Mouse (Mus musculus) cerebral cortex, adult 2 months (tissue): Measurements from ENCODE around the gene Hoxd9.

ENCODE experiments used
- WGBS: fragments of 180-500 bp; shearing (Covaris S2); methylation state at CpG from one replicate; pipeline ENCODE4 v1.1.7; 2018; 5-methylcytosine and 5-hydroxymethylcytosine counted together

Hoxd9 gene

DNA sequence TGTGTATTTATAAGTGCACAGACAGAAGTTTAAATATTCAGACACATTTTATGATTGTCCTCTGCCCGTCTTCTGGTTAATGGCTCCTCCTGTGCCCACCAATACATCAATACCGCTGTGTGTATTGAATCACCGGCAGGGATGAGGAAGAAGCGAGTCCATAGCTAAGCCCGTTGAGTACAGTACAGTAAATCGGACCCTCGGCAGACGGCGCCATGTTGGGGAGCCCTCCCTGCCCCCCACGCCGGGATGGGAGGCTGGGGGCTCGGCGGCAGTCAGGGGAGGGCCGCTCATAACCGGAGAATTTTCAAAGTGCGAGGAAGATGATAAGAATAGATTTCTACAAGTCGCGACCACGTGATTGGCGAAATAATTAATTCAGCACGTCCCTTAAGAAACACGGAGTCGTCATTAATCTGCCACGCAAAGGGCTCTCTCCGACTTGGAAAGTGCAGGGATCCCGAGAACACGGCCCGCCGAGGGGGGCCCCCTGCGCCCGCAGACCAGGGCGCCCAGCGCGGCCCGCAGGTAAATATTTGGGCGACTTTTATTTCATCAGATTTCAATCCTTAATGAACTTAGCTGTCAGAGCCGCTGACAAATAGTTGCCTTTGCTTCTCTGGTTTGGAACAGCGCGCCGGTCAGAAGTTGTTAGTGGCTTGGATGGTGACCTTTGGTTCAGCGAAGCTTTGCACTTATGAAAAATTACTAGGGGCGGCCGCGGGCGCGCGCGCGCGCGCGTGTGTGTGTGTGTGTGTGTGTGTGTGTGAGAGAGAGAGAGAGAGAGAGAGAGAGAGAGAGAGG is 35.2 kb downstream of the Hoxd9 start:
- 2% methylated on average over 52 of the region's 52 CpGs for WGBS

DNA sequence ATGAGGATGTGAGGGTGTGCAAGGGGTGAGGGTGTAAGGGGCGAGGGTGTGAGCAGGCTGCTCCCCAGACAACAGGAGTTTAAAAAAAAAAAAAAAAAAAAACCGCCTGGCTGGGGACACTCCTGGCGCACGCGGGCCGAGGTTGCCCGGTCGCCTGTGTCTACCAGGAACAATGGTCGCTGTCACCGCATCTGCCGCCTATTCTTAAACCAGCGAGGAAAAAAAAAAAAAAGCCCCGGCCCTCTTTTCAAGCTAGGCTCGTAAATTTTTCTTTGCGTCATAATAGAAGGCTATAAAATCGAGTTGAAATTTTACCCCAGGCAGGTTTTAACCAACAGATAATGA is 35.8 kb downstream of the Hoxd9 start:
- 3% methylated on average over 16 of the region's 16 CpGs for WGBS

DNA sequence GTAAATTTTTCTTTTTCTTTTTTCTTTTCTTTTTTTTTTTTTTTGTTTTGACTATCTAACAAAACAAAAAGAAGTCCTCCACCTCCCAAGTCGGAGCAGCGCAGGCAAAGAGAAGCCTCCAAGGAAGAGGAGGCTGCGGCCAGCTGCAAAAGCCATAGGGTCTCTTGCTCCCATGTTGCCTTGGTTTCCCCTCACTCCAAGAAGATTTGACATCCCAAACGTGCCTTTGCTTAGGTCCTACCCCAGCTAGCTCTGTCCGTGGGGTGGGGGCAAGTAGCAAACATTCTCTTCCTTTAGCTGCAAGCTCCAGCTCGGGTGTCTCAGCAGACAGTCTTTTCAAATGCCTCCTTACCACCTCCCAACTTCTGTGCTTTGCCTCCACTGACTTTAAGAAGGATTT is 36.2 kb downstream of the Hoxd9 start:
- 4% methylated on average over 6 of the region's 6 CpGs for WGBS

DNA sequence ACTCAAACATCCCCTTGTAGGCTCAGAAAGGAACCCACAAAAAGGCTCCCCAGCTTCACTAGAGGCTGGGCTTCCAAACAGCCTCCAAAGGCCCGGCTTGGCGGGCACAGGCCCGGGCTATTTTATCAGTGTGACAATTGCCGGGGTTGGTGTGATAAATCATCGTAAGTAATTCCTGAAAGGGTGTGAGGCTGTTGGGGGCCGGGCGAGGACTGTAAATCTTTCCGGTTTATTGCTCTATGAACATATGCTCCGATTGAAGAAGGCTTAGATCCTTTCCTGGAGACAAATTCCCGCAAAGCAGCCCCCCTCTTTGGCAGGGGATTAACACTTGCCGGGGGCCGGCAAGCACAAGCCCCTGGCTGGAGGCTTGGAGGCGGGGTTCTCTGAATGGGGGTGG is 36.9 kb downstream of the Hoxd9 start:
- WGBS: 4% methylated on average over 13 of the region's 13 CpGs

DNA sequence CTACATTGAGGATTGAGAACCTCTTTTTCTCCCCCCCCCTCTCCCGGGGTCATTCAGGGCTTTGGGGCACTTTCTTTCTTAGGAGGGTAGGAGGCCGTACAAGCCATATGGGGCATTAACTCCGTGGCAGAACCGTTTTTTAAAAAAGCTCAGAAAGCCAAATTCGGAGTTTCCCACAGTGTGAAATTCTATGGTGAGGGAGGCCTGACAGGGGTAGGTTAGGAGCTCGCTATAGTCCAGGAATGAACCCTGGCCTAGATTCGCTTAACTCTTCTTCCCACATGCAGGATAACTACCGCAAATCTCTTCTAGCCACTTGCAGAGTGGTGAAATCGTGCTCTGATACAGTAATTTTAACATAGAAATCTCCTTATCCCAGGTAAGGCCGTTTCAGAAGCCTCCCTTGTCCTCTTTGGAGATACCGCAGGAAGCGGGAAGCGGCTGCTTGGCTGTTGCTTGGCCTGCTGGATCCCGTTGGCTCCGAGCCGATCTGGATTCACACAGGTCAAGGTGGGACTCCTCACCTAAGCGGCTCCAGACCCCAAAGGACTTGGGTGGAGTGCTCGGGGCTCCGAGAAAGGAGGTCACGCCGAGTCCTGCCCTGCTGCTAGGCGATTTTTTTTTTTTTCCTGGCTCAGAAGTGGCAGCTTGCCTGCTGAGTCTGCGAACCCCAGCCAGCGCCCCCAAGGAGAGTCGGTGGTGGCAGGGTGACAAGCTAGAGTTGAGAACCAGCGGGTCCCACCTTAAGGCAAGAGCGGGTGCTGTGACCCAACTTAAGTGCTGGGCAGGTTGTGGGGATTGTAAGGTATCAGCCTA is 37.7 kb downstream of the Hoxd9 start:
- 3% methylated on average over 27 of the region's 27 CpGs for WGBS

DNA sequence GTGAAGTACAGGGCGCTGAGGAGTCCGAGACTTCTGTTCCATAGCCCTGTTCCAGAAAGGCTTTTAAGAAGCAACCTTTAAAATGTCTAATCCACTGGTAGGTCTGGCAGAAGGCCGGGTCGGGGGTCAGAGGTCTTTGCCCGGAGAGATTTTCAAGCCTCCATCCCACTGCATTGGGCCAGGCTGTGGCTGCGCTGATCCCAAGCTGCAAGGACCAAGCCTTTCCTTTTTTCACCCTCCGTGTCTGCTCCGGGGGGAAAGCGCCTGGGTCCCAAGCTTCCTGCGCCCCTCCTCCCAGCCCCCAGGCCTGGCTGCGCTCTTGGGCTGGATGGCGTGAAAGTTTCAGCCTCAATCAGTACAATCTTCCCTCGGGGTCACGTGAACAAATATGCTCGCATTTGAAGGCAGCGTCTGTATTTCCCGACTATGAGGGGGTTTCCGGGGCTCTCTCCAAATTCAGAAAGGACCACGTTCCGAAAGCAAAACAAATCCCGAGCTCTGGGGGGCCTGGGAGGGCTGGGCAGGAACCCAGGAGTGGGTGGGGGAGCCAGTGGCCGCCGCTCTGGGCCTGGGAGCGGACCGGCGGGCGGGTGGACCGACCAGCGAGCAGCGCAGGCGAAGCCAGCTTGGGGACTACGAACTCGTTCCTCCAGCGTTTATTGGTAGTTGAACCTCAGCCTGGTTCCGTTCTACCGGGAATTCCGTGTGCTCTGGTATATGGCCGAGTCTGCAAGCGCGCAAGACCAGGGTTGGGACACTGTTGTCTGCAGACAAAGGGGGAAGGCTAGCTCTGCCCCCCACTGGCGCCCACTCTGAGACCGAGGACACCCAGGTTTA is 38.5 kb downstream of the Hoxd9 start:
- 2% methylated on average over 42 of the region's 42 CpGs for WGBS

DNA sequence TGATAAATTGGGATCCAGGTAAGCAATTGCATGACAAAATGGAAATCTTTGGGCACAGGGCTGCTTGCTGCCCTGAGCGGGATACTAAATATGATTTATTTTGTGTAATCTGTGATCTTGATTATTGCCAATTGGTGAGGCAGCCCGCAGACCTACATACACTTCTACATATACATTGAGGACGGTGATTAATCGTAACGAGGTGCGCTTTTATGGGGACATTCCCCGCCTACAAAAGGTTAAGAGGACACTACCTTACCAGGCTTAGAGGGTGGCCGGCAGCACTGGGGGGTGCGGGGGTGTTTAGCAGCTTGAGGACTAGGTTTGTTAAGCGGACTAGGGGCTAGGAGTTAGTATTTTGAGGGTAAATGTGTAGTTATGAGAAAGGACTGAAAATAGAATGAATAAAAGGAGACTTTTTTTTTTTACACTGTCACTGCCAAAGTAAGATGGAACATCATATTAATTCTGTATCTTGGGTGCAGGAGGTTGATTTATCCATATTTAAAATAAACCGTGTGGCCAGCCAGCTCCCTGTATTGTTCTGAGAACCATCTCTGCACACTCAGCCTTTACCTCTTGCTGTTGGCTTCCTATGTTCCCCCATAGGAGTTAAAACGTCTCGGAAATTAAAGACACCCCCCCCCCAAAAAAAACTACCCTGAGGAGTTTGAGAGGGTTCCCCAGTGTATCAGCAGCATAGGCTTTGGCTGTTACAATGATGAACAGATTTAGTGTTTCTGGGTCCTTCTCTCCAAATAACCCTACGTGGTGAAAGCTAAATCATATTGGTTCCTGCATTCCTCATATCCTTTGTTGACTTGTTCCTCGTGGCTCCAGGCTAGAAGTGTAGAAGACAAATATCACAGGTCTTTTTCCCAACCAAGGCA is 39.4 kb downstream of the Hoxd9 start:
- WGBS: 3% methylated on average over 15 of the region's 15 CpGs

DNA sequence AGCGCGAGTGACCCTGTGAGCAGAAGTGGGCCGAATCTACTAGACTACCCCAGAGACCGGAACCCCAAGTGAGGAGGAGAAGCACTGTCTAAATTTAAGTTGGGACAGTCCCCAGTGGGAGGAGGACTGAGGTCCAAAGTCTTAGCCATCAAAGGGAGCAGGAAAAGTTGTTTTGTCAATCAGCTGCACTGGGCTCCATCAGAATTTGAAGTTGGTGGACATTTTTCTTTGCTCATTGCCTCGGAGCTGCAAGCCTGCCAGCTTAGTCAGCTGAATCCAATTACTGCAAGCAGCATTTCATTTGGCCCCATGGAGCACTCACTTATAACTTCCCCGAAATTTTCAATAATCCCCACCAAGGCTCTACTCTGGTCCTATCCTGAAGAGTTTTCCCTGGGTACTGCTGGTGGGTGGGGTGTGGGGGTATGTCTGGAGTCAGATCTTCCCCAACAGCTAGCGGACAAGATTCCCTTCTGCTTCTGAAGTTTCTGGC is 40.1 kb downstream of the Hoxd9 start:
- WGBS: 5% methylated on average over 7 of the region's 7 CpGs

DNA sequence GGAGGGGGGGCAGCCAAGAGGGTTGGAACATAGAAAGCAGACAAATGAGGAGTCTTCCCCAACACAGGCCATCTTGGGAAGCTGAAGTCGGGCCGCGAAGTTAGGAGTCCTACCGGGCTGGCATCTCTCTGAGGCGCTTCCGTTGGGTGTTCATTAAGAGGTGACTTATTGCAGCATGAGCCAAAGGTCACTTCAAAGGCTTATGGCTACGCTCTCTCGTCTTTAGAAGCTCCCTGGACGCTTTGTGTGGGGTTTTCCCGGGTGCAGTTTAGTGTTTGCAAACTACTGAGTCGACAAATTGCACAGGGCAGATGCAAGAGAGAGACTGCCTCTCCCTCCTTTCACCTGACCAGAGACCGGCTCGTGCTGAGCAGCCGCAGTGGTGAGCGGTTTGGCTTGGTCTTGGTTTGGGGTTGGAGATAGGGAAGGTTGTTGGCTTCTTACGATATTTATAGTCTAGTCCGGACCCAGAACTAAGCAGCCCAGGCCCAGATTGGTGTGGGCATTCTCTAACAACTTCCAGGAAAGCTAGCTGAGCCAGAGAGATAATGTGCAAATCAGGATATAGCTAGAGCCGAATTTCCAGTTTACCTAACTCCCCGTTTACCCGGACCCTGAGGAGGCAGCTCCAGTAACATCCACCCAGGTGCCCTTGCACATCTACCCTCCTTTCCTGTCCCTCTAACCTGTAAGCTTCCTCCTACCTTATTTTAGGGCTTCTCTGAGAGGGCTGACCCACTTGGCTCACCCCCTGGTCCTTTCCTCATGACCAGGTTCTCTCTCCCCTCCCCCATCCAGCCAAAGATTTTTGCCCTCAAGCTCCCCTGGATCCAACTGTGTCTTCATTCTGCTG is 41.3 kb downstream of the Hoxd9 start:
- 3% methylated on average over 20 of the region's 20 CpGs for WGBS

DNA sequence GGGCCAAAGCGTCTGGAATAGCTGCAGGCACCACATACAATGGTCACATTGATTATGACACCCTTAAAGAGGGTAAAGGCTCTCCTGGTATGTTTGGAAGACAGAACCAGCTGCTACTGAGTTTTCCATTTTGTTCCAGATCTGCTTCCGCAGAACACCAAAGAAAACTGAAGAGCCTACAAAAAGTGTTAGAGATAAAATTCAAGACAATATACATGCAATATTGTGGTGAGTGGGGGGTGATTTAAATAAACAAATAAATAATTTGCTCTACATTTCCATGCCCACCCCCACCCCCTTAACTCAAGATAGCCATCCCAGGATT is 41.9 kb downstream of the Hoxd9 start:
- 10% methylated on average over 2 of the region's 2 CpGs for WGBS

DNA sequence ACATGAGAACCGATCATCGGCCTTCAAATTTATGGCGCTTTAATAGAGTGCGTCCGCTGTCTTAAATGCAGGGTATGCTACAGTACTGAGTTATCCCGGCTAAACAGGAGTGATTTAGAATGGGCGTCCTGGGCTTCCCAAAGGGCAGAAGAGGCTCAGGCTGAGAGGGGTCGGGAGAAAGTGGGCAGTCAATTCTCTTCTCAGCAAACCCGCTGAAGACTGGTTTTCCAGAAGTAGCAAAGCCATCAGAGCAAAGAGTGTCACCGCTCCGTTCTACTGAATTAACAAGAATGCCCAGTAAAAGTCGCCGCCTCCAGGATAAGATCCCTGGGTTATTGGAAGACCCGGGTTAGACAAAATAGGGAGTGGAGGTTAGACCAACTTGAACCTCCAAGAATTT is 42.3 kb downstream of the Hoxd9 start:
- 4% methylated on average over 14 of the region's 14 CpGs for WGBS

DNA sequence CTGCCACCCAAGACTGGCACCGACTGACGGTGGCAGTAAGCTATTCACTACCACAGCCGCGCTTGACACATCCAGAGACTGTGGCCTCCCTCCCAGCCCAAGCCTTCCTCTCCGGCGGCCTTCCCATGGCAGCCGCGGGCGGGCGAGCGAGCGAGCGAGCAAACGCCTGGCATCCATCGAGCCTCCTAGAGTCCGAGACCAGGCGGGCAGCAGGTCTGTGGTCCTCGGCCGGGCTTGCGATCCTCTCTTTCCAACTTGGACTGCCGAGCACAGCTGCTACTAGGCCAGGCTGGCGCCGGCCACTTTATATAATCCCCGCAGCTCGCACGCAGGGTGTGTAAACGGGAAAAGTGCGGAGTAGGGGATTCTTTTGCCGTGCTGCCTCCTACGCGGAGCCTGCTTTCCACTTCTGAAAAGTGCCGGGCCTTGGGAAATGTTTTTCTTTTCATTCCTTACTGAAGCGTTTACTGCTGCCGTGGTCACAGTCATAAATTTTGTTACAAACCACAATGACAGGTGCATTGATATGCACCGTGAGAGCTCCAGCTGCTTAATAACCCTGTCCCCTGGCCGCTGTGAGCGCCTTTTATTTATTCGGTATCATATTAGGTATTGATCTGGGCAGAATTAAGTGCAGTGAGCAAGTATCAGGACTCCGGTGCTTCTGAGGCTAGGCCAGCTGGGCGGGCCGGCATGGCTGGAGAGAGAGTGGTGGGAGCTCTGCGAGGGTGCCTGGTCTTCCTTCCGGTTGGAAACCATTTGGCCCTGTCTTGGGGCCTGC is 43.0 kb downstream of the Hoxd9 start:
- 3% methylated on average over 43 of the region's 43 CpGs for WGBS

DNA sequence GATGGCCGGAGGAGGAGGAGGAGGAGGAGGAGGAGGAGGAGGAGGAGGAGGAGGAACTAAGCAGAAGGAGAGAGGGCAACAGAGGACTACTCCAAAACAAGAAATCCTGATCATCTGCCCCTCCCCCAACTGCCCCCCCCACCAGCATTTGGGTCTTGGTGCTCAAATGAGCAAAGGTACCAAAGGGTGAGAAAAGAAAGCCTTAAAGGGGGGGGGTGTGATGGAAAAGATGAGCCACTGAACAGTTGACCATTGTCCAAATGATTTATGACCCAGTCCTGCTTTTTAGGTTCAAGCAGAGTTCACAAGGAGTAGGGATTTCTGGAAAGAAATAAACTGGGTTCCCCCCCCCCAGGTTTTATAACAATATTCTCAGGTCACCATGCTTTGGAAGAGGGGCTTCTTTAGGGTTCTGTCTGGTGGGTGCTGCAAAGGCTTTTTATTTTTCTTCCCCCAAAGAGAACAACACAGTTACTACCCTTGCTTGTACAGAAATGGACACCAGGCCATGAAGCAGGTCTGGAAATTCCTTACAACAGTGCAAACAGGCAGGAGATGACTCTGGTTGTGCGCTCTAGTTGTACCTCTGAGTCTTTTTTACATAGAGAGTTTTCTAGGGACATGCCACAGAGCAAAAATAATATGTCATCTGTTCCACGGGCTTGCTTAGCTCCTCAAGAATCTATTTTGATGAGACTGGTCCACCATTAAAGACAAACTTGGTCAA is 43.9 kb downstream of the Hoxd9 start:
- 28% methylated on average over 3 of the region's 3 CpGs for WGBS

DNA sequence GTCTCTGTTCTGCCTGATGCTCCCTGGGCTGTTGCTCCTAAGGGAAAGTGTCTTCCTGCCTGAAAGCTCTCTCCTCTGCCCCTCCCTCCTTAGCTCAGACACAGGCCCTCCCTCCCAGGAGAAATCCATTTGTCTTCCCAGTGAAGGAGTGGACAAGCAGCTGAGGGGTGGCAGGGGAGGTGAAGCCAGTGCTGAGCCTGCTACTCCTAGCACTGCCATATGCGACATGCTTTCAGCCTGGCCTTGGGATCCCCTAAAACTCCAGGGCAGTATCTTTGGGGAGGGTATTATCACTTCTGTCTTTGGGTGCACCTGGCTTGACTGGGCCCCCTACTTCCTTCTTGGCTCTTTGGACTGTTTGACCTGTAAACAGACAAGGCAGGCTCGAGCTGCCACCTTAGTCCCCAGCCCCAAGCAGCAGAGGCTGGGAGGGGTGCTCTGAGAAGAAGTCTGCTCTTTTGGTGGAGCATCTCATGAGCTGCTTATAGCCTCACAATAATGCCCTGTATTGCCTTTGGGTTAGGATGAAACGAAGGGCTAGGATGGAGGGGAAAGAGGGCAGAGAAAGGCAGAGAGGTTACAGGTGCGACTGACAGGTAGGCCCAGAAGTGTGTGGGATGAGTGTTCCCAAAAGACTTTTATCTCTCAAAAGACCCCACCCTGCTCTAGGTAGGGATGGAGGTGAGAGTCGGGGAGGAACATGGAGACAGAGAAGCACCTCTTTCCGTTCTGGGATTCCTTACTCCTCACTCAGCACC is 48.2 kb downstream of the Hoxd9 start:
- WGBS: 16% methylated on average over 6 of the region's 6 CpGs

DNA sequence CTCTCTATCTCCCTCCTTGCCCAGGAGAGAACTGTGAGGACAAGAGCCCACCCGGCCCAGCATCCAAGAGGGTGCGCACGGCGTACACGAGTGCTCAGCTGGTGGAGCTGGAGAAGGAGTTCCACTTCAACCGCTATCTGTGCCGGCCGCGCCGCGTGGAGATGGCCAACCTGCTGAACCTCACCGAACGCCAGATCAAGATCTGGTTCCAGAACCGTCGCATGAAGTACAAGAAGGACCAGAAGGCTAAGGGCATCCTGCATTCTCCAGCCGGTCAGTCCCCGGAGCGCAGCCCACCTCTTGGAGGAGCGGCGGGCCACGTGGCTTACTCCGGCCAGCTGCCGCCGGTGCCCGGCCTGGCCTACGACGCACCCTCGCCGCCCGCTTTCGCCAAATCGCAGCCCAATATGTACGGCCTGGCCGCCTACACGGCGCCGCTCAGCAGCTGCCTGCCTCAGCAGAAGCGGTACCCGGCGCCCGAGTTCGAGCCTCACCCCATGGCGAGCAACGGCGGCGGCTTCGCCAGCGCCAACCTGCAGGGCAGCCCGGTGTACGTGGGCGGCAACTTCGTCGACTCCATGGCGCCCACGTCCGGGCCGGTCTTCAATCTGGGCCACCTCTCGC is 48.9 kb downstream of the Hoxd9 start:
- 3% methylated on average over 58 of the region's 58 CpGs for WGBS

DNA sequence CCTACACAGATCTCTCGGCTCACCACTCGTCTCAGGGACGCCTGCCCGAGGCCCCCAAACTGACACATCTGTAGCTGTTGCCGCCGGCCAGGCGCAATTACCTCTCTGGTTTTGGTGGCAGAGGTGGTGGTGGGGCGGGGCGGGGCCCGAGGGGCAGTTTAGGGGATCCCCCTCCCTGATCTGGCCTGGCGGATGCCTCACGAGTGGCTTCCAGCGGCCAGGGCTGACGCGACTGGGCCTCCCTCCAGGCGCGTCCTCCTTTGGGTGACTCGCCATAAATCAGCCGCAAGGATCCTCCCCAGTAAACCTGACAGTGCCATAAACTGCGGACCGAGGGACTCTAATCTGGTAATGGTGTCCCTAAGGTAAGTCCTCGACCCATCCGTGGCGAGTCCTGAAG is 49.5 kb downstream of the Hoxd9 start:
- 4% methylated on average over 24 of the region's 24 CpGs for WGBS

DNA sequence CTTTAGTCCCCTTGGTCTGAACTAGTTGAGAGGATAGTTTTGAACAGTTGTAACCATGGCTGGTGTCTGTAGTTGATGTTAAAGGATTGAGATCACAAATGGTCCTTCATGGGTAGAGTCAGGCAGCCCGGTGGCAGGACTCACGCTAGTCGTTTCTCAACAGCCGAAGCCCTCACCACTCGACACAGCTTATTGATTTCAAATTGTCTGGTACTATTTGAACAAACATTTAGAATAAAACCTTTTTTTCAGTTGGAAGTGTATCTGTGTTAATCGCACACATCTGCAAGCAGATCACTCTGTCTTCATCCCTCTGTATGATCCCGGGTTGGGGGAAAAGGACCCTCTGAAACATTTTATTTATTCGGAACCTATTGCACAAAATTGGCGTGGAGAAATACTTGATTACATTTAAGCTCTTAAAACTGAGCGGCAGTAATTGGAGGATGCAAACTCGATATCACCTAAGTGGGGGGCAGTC is 50.2 kb downstream of the Hoxd9 start:
- 14% methylated on average over 11 of the region's 11 CpGs for WGBS
